Mouse (Mus musculus): ENCODE results near the gene Dgcr6.

Gene Dgcr6

DNA sequence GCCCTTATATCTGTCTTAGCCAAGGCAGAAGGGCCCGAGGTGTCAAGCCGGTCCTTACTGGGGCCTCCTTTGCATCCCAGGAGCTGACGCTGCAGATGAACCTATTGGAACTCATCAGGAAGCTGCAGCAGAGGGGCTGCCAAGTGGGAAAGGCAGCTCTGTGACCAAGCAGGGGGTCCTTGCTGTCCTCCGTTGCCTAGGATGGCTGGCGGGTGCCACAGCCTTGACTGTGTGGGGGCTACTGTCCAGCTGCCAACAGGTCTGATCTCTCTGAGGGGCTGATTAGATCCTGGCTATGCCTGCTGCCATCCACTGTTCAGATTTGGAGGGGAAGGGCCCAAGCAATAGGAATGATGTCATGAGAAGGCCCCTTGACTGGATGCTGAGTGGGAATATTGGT is 18.1 kb downstream of the Dgcr6 start:
- DNase-seq (ENCODE audit: low spot score): no peak

DNA sequence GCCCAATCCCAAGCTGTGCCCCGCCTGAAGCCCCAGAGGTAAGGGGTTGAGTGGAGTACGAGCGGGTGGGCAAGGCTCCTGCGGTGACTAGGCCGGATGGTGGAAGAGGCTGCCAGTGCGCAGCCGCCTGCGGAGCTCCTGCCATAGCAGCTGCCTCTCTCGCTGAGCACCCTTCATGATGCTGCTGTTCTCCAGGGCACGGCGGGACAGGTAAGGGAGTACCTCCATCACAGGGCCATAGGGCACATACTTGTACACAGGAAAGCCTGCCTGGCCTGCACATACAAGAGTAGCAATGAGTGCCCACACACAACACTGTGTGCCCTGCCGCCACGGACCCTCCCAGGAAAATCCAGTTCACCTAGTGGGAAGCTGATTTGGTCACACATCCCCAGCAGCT is 19.4 kb downstream of the Dgcr6 start:
- DNase-seq (ENCODE audit: low spot score): no peak

DNA sequence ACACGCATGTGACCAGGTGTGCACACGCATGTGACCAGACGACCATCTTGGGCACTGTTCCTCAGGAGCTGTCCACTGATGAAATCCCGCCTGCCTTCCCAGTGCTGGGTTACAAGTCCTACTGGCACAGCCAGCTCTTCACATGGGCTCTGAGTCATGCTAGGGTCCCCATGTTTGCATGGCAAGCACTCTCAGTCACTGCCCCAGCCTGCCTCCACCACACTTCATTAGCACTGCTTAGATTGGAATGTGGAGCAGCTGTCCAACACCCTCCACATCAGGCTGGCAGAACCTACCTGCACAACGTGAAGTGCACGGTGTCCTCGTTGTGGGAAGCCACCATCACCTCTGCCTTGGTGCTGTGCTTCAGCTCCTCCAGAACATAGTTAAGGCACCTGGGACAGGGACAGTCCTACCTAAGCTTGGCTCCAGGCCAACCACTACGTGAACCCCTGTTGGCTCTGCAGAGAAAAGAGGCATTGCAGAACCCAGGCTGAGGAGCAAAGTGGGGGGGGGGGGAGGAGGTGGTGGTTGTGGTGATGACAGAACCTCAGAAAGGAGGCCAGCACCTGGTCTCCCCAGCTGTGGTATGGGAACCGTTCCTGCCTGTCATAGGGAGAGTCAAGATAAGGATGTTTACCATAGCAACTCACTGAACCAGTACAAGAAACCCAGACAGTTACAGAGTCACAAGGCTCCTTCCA is 20.8 kb downstream of the Dgcr6 start:
- DNase-seq (ENCODE audit: low spot score): no peak

- DNase-seq (ENCODE audit: low spot score): no peak
Measured at GRCm38 (mm10) chr16:18074611-18075010, 22.0 kb downstream of the Dgcr6 start.

DNA sequence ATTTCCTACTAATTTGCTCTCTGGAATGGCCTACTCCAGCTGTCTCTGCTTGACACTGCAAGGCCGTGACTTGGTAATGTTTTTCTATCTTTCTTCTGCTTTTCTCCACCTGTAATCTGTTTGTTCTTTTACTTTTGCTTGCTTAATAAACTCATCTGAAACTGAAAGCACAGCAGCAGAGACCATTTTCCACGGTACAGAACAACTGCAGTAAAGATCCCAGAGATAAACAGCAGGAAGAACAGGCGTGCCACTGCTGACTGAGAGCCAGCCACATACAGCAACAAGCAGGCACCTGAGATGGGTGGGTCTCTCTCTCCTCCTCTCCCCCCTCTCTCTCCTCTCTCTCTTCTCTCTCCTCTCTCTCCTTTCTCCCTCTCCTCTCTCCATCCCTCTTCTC is 22.5 kb downstream of the Dgcr6 start:
- DNase-seq (ENCODE audit: low spot score): no peak

DNA sequence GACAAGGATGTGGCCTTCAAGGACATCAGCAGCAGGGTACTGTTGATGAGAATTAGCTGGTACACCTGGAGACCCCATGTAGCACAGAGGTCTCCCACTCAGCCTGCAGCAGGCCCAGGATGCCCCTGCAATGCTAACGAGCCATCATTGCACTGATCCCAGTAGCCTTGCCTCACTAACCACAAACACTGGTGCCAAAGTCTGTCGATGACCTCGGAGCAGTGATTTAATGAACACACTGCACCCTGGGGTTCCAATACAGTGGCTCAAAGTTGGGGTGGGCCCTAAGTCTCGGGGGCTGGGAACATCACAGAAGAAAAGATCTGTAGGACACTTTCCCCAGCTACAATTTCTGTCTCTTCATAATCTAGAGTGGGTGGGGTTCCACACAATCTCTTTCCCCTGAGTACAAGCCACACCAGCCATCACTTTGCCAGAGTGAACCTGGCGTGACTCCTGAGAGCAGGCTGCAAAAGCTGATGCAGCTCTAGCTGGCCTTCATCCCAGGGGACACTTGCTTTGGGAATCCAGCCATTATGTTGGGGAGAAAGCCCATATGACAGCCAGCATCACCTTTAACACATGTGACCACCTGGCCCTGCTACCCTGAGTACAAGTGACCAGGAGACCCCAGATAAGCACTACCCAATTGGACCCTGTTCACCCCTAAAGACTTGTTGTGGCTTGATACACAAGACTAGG is 25.8 kb downstream of the Dgcr6 start:
- DNase-seq (ENCODE audit: low spot score): no peak

DNA sequence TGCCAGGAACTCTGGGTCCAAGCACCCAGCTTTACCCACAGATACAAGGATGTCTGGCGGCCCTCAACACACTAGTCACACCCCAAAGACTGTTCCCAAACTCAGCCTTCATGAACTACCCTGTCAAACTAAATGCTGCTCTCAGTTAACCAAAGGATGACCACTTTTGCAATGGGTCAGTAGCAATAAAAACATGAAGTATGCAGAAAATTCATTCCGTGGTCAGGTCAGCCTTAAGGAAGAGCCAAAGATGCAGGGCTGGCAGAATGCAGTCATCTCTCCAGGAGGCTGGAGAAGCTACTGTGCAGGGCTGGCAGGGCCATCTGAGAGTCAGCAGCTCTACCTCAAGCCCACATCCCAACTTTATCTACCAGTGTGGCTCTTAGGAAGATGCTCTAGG is 26.6 kb downstream of the Dgcr6 start:
- no peak for DNase-seq (ENCODE audit: low spot score)

DNA sequence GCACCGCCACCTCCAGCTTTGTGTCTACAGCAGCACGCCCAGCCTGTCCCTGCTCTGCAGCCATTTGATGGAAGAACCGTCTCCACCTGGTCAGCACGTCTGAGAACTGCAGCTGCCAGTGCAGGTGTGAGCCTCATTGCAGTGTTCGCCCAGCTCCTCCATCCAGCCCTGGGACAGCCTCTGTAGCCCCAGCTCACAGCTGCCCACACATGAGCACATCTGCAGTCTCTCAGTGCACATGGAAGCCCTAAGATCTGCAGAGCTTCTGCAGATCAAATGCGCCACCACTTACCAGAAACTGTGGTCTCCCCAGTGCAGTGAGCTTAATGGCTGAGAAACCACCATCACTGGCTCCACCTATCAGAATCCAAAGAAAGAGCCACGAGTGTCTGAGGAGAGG is 27.5 kb downstream of the Dgcr6 start:
- no peak for DNase-seq (ENCODE audit: low spot score)

- DNase-seq (ENCODE audit: low spot score): no peak
Measured at GRCm38 (mm10) chr16:18081149-18081827, 28.6 kb downstream of the Dgcr6 start.

- DNase-seq (ENCODE audit: low spot score): no peak
Measured at GRCm38 (mm10) chr16:18082291-18082690, 29.6 kb downstream of the Dgcr6 start.

GRCm38 (mm10) chr16:18083231-18083951 is 30.7 kb downstream of the Dgcr6 start:
- DNase-seq (ENCODE audit: low spot score): peak; percentile 17

DNA sequence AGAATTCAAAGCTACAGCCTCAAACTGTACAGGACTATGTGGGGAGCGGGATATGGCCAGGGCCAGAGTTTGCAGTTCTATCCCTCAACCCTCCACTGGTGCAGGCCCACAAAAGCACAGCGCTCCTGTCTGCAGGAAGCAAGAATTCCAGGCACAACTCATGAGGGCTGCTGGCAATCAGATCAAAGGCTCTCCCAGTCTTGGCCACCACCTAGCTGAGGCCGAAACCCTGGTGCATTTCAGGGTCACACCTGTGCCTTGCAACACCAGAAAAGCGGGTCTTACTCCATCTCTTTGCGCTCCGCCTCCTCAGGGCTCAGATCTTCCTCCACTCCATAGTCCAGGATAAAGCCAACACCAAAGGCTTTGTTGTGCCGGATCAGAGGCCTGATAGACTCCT is 31.6 kb downstream of the Dgcr6 start:
- no peak for DNase-seq (ENCODE audit: low spot score)

DNA sequence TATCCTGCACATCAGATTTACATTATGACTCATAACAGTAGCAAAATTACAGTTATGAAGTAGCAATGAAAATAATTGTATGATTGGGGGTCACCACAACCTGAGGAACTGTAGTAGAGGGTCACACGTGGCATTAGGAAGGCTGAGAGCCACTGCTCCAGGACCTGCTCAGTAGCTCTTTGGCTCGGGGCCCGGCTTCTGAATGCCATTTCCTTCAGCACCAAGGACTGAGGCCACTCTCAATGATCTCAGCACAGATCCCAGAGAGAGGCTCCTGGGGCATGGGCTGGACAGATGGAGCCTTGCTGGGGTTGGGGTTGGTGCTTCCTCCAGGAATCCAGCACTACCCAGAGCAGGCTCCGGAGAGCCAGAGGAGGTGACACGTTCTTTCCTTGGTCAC is 34.4 kb downstream of the Dgcr6 start:
- no peak for DNase-seq (ENCODE audit: low spot score)

- DNase-seq (ENCODE audit: low spot score): no peak
Measured at GRCm38 (mm10) chr16:18096348-18096747, 43.7 kb downstream of the Dgcr6 start.

DNA sequence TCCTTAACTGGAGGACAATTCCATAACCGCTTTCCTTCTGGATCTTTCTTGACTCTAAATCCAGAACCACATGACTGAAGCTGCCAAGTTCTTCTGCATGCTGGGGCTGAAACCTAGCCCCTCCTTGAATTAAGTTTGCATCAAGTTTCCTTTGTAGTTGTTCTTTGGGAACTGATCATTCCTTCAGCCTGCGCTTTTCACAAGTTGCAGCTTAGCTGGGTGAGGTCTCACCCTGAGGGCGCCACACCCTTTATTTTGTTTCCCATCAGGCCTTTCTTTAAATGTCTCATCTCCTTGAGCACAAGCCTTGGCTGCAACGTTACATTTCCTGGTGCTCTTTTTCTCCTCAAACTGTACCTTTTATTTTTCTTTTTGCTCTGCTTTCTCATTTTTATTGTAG is 50.2 kb downstream of the Dgcr6 start:
- DNase-seq (ENCODE audit: low spot score): no peak

DNA sequence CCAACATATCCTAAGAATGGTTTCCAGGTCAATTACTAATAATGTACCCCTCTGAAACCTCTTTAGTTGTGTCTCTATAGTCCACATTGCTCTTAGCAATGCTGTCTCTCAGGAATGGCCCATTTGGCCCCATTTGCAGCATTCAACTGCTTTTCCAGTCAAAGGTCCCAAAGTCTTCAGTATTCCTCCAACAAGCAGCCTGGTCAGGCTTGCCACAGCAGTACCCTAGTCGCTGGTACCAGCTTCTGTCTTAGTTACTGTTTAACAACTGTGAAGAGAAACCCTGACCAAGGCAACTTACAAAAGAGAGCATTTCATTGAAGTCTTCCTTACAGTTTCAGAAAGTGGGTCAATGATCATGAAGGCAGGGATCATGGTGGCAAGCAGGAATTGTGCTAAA is 50.7 kb downstream of the Dgcr6 start:
- DNase-seq (ENCODE audit: low spot score): no peak

- no peak for DNase-seq (ENCODE audit: low spot score)
Measured at GRCm38 (mm10) chr16:18103808-18104207, 51.1 kb downstream of the Dgcr6 start.

GRCm38 (mm10) chr16:18108221-18108966 is 55.7 kb downstream of the Dgcr6 start:
- DNase-seq (ENCODE audit: low spot score): peak; percentile 34

DNA sequence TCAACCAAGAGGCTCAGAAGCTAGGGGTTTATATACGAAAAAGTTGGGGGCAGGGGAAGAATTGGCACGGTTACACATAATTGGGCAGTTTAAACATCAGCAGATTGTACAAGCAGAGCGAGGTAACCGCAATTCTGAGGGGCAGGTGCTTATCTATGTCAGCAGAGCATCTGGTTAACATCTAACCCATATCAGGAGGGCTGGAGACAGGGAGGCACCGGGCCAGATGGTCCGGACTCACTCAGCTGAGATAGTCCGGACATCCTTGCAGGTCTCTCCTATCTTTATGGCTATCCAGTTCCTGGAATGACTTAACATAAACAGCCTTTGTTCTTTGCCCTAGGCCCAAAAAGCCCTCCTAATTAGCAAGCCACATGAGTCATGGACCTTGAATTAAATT is 58.4 kb downstream of the Dgcr6 start:
- no peak for DNase-seq (ENCODE audit: low spot score)

GRCm38 (mm10) chr16:18116467-18116866 is 63.8 kb downstream of the Dgcr6 start:
- no peak for DNase-seq (ENCODE audit: low spot score)

DNA sequence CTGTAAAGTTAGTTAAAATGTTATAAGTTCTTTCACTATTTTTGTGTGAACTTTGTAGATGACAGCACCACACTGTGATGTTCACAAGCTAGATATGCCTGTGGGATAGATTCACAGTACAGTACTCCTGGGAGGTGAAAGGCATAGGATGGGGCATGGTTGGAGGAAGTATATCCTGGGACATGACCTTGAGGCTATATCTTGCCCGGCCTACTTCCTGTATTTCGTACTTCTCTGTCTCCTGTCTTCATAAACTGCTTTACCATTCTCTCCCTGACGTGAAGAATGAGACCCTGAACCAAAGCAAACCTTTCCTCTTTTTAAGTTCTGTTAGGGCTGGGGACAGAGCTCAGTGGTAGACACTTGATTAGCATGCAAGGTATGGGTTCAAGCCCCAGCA is 65.6 kb downstream of the Dgcr6 start:
- no peak for DNase-seq (ENCODE audit: low spot score)

Data from ovary, adult 18-20 months (tissue).